Mouse (Mus musculus) bone marrow, adult 2 months (tissue): ENCODE measurements around the gene Clrn1. TPM values are rescaled to one million over a fixed set of nuclear protein-coding genes. Genes with fewer than 3 reads are reported as not detected.

Experiments
- H3K27ac ChIP-seq: fragments of 200-500 bp; 2 replicates; pipeline ENCODE4 v1.5.1; 2012; ENCODE audit warnings: low read depth, mild to moderate bottlenecking, control low read depth, inconsistent platforms, low read length; ENCODE audit not compliant: control insufficient read depth, poor library complexity, insufficient read depth
- H3K4me1 ChIP-seq: fragments of 200-500 bp; 2 replicates; pipeline ENCODE4 v1.6.1; 2011; ENCODE audit warnings: low read length; ENCODE audit not compliant: control insufficient read depth, insufficient read depth
- H3K4me3 ChIP-seq: fragments of 200-500 bp; replicated peaks from 2 replicates; pipeline ENCODE3; 2011; ENCODE audit warnings: mild to moderate bottlenecking, low read depth, low read length, control low read depth; ENCODE audit not compliant: control insufficient read depth
- CTCF ChIP-seq: fragments of 200-500 bp; IDR thresholded peaks from 2 replicates; pipeline ENCODE4 v1.5.1; 2011; ENCODE audit warnings: low read length, control low read depth; ENCODE audit not compliant: control insufficient read depth, insufficient read depth
- POLR2A ChIP-seq: fragments of 200-500 bp; IDR thresholded peaks from 2 replicates; pipeline ENCODE4 v1.6.1; 2011; ENCODE audit warnings: low read depth, mild to moderate bottlenecking, control low read depth, low read length, borderline replicate concordance; ENCODE audit not compliant: control insufficient read depth
- WGBS: fragments of 180-500 bp; shearing (Covaris S2); methylation state at CpG from one replicate; pipeline ENCODE4 v1.1.7; 2018; 5-methylcytosine and 5-hydroxymethylcytosine counted together
- polyA plus RNA-seq: library from polyadenylated mRNA; stranded (reverse); fragments of >200 nt; gene quantifications from 2 replicates; pipeline ENCODE4 v1.2.4, GENCODE M21; 2011; ENCODE audit warnings: low replicate concordance; ENCODE audit not compliant: missing spikeins, insufficient read depth, insufficient read length

Gene Clrn1
- polyA plus RNA-seq, 1 experiment = not detected

DNA sequence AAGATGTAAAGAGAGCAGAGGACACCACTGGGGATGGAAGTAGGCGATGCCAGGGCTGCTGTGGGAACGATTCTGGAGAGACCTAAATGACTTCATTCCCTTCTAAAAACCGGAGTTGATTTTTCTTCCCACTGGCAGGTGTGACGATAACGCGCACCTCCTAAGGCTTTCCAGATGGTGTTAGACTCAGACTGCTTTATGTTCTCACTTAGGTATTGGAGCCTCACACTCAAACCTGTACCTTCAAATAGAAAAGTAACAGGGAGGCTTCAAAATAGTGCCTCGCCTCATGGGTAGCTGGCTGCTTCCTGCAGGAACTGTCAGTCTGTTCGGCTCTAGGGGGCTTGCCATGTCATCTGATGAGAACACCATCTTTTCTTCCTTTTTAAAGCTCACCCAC lies 86.9 kb downstream of the Clrn1 start:
- TF ChIP-seq CTCF (no peak), POLR2A (no peak)
- Histone ChIP-seq H3K4me3 (no peak overlapping the region), H3K27ac (no peak overlapping the region), H3K4me1 (no peaks in the 10 kb centered on the region)
- WGBS = 75% methylated on average over 8 of the region's 8 CpGs

Other genes with a start within 250 kb of the Clrn1 start
- gene Erich6, start 248.1 kb downstream of the Clrn1 start, polyA plus RNA-seq = not detected in 2 replicates
- 1.6 and 3.9 TPM in 2 replicates for gene Siah2, start 192.9 kb downstream of the Clrn1 start, polyA plus RNA-seq
- not detected in 2 replicates for gene Mindy4b-ps, start 63.0 kb downstream of the Clrn1 start, polyA plus RNA-seq
- gene Med12l, start 120.5 kb upstream of the Clrn1 start, polyA plus RNA-seq = 4.7 and 6.5 TPM in 2 replicates
- 2.6 and 5.0 TPM in 2 replicates for gene Gpr171, start 216.5 kb upstream of the Clrn1 start, polyA plus RNA-seq